In genomic region chr2:103796861-103797466, GRCm38 (mm10) we compare ENCODE assay signal across 8 mouse cellular contexts. TPM values are rescaled to one million over a fixed set of nuclear protein-coding genes. Genes with fewer than 3 reads are reported as not detected.
DNase-seq lines count a peak whose midpoint lies in the region; ATAC-seq and TF ChIP-seq lines count a peak whose summit lies in the region.

No protein-coding gene starts in this region.

- no peaks in the 10 kb centered on the region for H3K27me3 ChIP-seq in heart, embryonic 16.5 days (ENCODE audit: control insufficient read depth, insufficient read depth, low read length)
- H3K27me3 ChIP-seq in liver, embryonic 16.5 days (ENCODE audit: control insufficient read depth, insufficient read depth, low read depth, low read length) = no peaks in the 10 kb centered on the region
- H3K27me3 ChIP-seq in neural tube, embryonic 12.5 days (replicated peaks) = no peaks in the 10 kb centered on the region
- H3K27me3 ChIP-seq in testis, adult 2 months (ENCODE audit: control insufficient read depth, insufficient read depth, low read length) = no peaks in the 10 kb centered on the region

- no peaks in the 10 kb centered on the region for H3K9me3 ChIP-seq in heart, embryonic 16.5 days (replicated peaks; ENCODE audit: control insufficient read depth, low read length)
- H3K9me3 ChIP-seq in liver, embryonic 16.5 days (replicated peaks; ENCODE audit: control insufficient read depth, low read length) = no peaks in the 10 kb centered on the region
- no peaks in the 10 kb centered on the region for H3K9me3 ChIP-seq in neural tube, embryonic 12.5 days

- 0 out of 2 replicates have a peak, but pooled peaks have one; percentile 3 for TF ChIP-seq CTCF in brain, embryonic 14.5 days (IDR thresholded peaks at IDR 0.05; ENCODE audit: borderline replicate concordance, extremely low read depth, insufficient read depth, insufficient read length)
- TF ChIP-seq CTCF in testis, adult 2 months (IDR thresholded peaks at IDR 0.05; ENCODE audit: control insufficient read depth, insufficient read depth, insufficient replicate concordance, low read depth, low read length) = no peak

- 0% methylated on average over 33 of the region's 72 CpGs for WGBS in heart, embryonic 16.5 days
- WGBS in large intestine, adult 2 months = 1% methylated on average over 45 of the region's 72 CpGs
- under 1% methylated on average over 58 of the region's 72 CpGs for WGBS in liver, embryonic 16.5 days (ENCODE audit: insufficient replicate concordance)
- WGBS in neural tube, embryonic 12.5 days = 1% methylated on average over 61 of the region's 72 CpGs

- no peak; the same call in none of the 2 replicates for TF ChIP-seq POLR2A in brain, embryonic 14.5 days (IDR thresholded peaks at IDR 0.05; ENCODE audit: borderline replicate concordance, extremely low read depth, insufficient read depth, insufficient read length, poor library complexity, severe bottlenecking)
- TF ChIP-seq POLR2A in testis, adult 2 months (IDR thresholded peaks at IDR 0.05; ENCODE audit: control insufficient read depth, low read depth, low read length) = no peak

- peak; percentile 62 for ATAC-seq in heart, embryonic 16.5 days (replicated peaks; ENCODE audit: extremely low read depth, insufficient read depth, low FRiP score)
- ATAC-seq in liver, embryonic 16.5 days (ENCODE audit: low read depth) = peak; percentile 75
- peak; percentile 81 for ATAC-seq in neural tube, embryonic 12.5 days (ENCODE audit: low FRiP score, low read depth)

- peak overlapping the region; percentile 72 for H3K4me2 ChIP-seq in heart, embryonic 16.5 days (ENCODE audit: low read depth, low read length)
- H3K4me2 ChIP-seq in liver, embryonic 16.5 days (ENCODE audit: low read depth, low read length) = peak overlapping the region; percentile 96
- H3K4me2 ChIP-seq in neural tube, embryonic 12.5 days (replicated peaks) = peak overlapping the region; percentile 63

- peaks cover 22% of the 10 kb centered on the region for H3K4me1 ChIP-seq in heart, embryonic 16.5 days (ENCODE audit: control insufficient read depth, insufficient read depth, low read length)
- H3K4me1 ChIP-seq in liver, embryonic 16.5 days (ENCODE audit: control insufficient read depth, low read depth, low read length) = peaks cover 12% of the 10 kb centered on the region
- peaks cover 13% of the 10 kb centered on the region for H3K4me1 ChIP-seq in neural tube, embryonic 12.5 days
- H3K4me1 ChIP-seq in testis, adult 2 months (ENCODE audit: control insufficient read depth, insufficient read depth, low read length) = peaks cover 2% of the 10 kb centered on the region; the same call in 1 of the 2 replicates

- H3K36me3 ChIP-seq in heart, embryonic 16.5 days (ENCODE audit: control insufficient read depth, insufficient read depth) = peaks cover 6% of the 10 kb centered on the region
- H3K36me3 ChIP-seq in liver, embryonic 16.5 days (ENCODE audit: control insufficient read depth, insufficient read depth) = peaks cover 8% of the 10 kb centered on the region
- peaks cover 13% of the 10 kb centered on the region for H3K36me3 ChIP-seq in neural tube, embryonic 12.5 days
- peaks cover 1% of the 10 kb centered on the region for H3K36me3 ChIP-seq in testis, adult 2 months (ENCODE audit: control insufficient read depth, insufficient read depth, low read length)

- peak overlapping the region; percentile 100 for H3K27ac ChIP-seq in heart, embryonic 16.5 days (ENCODE audit: low read length)
- peak overlapping the region; percentile 99 for H3K27ac ChIP-seq in liver, embryonic 16.5 days (ENCODE audit: low read length)
- peak overlapping the region; percentile 99 for H3K27ac ChIP-seq in neural tube, embryonic 12.5 days
- H3K27ac ChIP-seq in testis, adult 2 months (ENCODE audit: control insufficient read depth, insufficient read depth, low read depth, low read length) = peak overlapping the region; percentile 100

- H3K4me3 ChIP-seq in heart, embryonic 16.5 days (ENCODE audit: low read length) = peak overlapping the region; percentile 99
- peak overlapping the region; percentile 96 for H3K4me3 ChIP-seq in liver, embryonic 16.5 days (ENCODE audit: low read depth, low read length)
- H3K4me3 ChIP-seq in neural tube, embryonic 12.5 days = peak overlapping the region; percentile 91
- H3K4me3 ChIP-seq in testis, adult 2 months (ENCODE audit: control insufficient read depth, low read depth, low read length) = peak overlapping the region; percentile 98

- peak; percentile 59 to 67 for DNase-seq in CD8-positive naive resting alpha-beta T cell, adult 2 months (ENCODE audit: low read depth in 2 of 2, low spot score in 2 of 2)
- DNase-seq in brain, embryonic 14.5 days (ENCODE audit: low read depth) = peak; percentile 90
- DNase-seq in fibroblast of lung, adult 2 months (ENCODE audit: low read depth) = peak; percentile 21
- DNase-seq in large intestine, adult 2 months (ENCODE audit: low read depth, low spot score) = peak; percentile 44

- H3K9ac ChIP-seq in heart, embryonic 16.5 days (ENCODE audit: low read length) = peak overlapping the region; percentile 99
- peak overlapping the region; percentile 98 for H3K9ac ChIP-seq in liver, embryonic 16.5 days (ENCODE audit: low read depth, low read length)
- peak overlapping the region; percentile 99 for H3K9ac ChIP-seq in neural tube, embryonic 12.5 days

RNA-seq across cellular contexts. Expression of gene Caprin1, which starts 0.5 kb away (rescaled TPM):
- polyA plus RNA-seq in brain, embryonic 14.5 days (2012; rRNA removed) = 331 and 389 TPM in 2 replicates
- polyA plus RNA-seq in heart, embryonic 16.5 days (2015; fragmentation: Nextera tagmentation; extraction: Ambion mirVana) = 202 and 209 TPM in 2 replicates
- polyA plus RNA-seq in large intestine, adult 2 months (2012; rRNA removed) = 73.7 and 131 TPM in 2 replicates
- 104 and 105 TPM in 2 replicates for polyA plus RNA-seq in liver, embryonic 16.5 days (2015; fragmentation: Nextera tagmentation; extraction: Ambion mirVana)
- polyA plus RNA-seq in neural tube, embryonic 12.5 days (2016; fragmentation: Nextera tagmentation; extraction: Ambion mirVana) = 512 and 528 TPM in 2 replicates
- polyA plus RNA-seq in testis, adult 2 months (2012; rRNA removed) = 135 and 157 TPM in 2 replicates

RNA-seq across cellular contexts. Expression of gene Nat10, which starts 35.9 kb away (rescaled TPM):
- polyA plus RNA-seq in brain, embryonic 14.5 days (2012; rRNA removed) = 58.0 and 74.1 TPM in 2 replicates
- 16.2 and 16.5 TPM in 2 replicates for polyA plus RNA-seq in heart, embryonic 16.5 days (2015; fragmentation: Nextera tagmentation; extraction: Ambion mirVana)
- polyA plus RNA-seq in large intestine, adult 2 months (2012; rRNA removed) = 19.6 and 31.1 TPM in 2 replicates
- polyA plus RNA-seq in liver, embryonic 16.5 days (2015; fragmentation: Nextera tagmentation; extraction: Ambion mirVana) = 10.8 and 12.0 TPM in 2 replicates
- 21.7 and 23.9 TPM in 2 replicates for polyA plus RNA-seq in neural tube, embryonic 12.5 days (2016; fragmentation: Nextera tagmentation; extraction: Ambion mirVana)
- 47.3 and 48.7 TPM in 2 replicates for polyA plus RNA-seq in testis, adult 2 months (2012; rRNA removed)

Comparison
In these comparisons a context has a peak if more than half of its experiments do, and no peak if none do; other contexts are left out.
1. Peak in every context shown above with its lines: DNase-seq, ATAC-seq, H3K4me3 ChIP-seq and H3K27ac ChIP-seq.
2. DNase-seq: peak in every context shown above with its lines; median percentile 90 in brain, embryonic 14.5 days; 63 in CD8-positive naive resting alpha-beta T cell, adult 2 months; 44 in large intestine, adult 2 months; 21 in fibroblast of lung, adult 2 months.